Mouse (Mus musculus): ENCODE results near the gene Usp13.

Gene Usp13

GRCm38 (mm10) chr3:32817357-32818326 lies at the start of gene Usp13:
Gene Usp13 (plus strand): TSS chr3:32817546.
- no peak for DNase-seq (ENCODE audit: low read depth, low spot score)
- Histone ChIP-seq H3K27me3 (ENCODE audit: control insufficient read depth, insufficient read depth, low read length, poor library complexity, severe bottlenecking) (no peaks in the 10 kb centered on the region), H3K36me3 (ENCODE audit: control insufficient read depth, insufficient read depth, low read length, poor library complexity, severe bottlenecking) (no peaks in the 10 kb centered on the region)

- H3K27me3 ChIP-seq (ENCODE audit: control insufficient read depth, insufficient read depth, low read length, poor library complexity, severe bottlenecking), result no peaks in the 10 kb centered on the region
- no peak for DNase-seq (ENCODE audit: low read depth, low spot score)
- no peaks in the 10 kb centered on the region for H3K36me3 ChIP-seq (ENCODE audit: control insufficient read depth, insufficient read depth, low read length, poor library complexity, severe bottlenecking)
Observed at GRCm38 (mm10) chr3:32770781-32771180, 46.6 kb upstream of the Usp13 start.

- DNase-seq (ENCODE audit: low read depth, low spot score), result no peak
- no peaks in the 10 kb centered on the region for H3K27me3 ChIP-seq (ENCODE audit: control insufficient read depth, insufficient read depth, low read length, poor library complexity, severe bottlenecking)
- no peaks in the 10 kb centered on the region for H3K36me3 ChIP-seq (ENCODE audit: control insufficient read depth, insufficient read depth, low read length, poor library complexity, severe bottlenecking)
Observed at GRCm38 (mm10) chr3:32817001-32817356, 367 bp upstream of the Usp13 start.

GRCm38 (mm10) chr3:32818327-32818900 lies 1.1 kb downstream of the Usp13 start:
- no peak for DNase-seq (ENCODE audit: low read depth, low spot score)
- H3K36me3 ChIP-seq (ENCODE audit: control insufficient read depth, insufficient read depth, low read length, poor library complexity, severe bottlenecking), result no peaks in the 10 kb centered on the region
- no peaks in the 10 kb centered on the region for H3K27me3 ChIP-seq (ENCODE audit: control insufficient read depth, insufficient read depth, low read length, poor library complexity, severe bottlenecking)

- Histone ChIP-seq H3K27me3 (ENCODE audit: control insufficient read depth, insufficient read depth, low read length, poor library complexity, severe bottlenecking) (no peaks in the 10 kb centered on the region), H3K36me3 (ENCODE audit: control insufficient read depth, insufficient read depth, low read length, poor library complexity, severe bottlenecking) (no peaks in the 10 kb centered on the region)
- no peak for DNase-seq (ENCODE audit: low read depth, low spot score)
Observed at GRCm38 (mm10) chr3:32822620-32823019, 5.3 kb downstream of the Usp13 start.

GRCm38 (mm10) chr3:32824923-32825322 lies 7.6 kb downstream of the Usp13 start:
- DNase-seq (ENCODE audit: low read depth, low spot score), result no peak
- Histone ChIP-seq H3K36me3 (ENCODE audit: control insufficient read depth, insufficient read depth, low read length, poor library complexity, severe bottlenecking) (no peaks in the 10 kb centered on the region), H3K27me3 (ENCODE audit: control insufficient read depth, insufficient read depth, low read length, poor library complexity, severe bottlenecking) (no peaks in the 10 kb centered on the region)

- DNase-seq (ENCODE audit: low read depth, low spot score), result no peak
- no peaks in the 10 kb centered on the region for H3K27me3 ChIP-seq (ENCODE audit: control insufficient read depth, insufficient read depth, low read length, poor library complexity, severe bottlenecking)
- H3K36me3 ChIP-seq (ENCODE audit: control insufficient read depth, insufficient read depth, low read length, poor library complexity, severe bottlenecking), result no peaks in the 10 kb centered on the region
Observed at GRCm38 (mm10) chr3:32825964-32826479, 8.7 kb downstream of the Usp13 start.

GRCm38 (mm10) chr3:32826701-32827100 lies 9.4 kb downstream of the Usp13 start:
- no peaks in the 10 kb centered on the region for H3K36me3 ChIP-seq (ENCODE audit: control insufficient read depth, insufficient read depth, low read length, poor library complexity, severe bottlenecking)
- H3K27me3 ChIP-seq (ENCODE audit: control insufficient read depth, insufficient read depth, low read length, poor library complexity, severe bottlenecking), result no peaks in the 10 kb centered on the region
- no peak for DNase-seq (ENCODE audit: low read depth, low spot score)

GRCm38 (mm10) chr3:32833871-32834270 lies 16.5 kb downstream of the Usp13 start:
- Histone ChIP-seq H3K36me3 (ENCODE audit: control insufficient read depth, insufficient read depth, low read length, poor library complexity, severe bottlenecking) (no peaks in the 10 kb centered on the region), H3K27me3 (ENCODE audit: control insufficient read depth, insufficient read depth, low read length, poor library complexity, severe bottlenecking) (no peaks in the 10 kb centered on the region)
- no peak for DNase-seq (ENCODE audit: low read depth, low spot score)

GRCm38 (mm10) chr3:32837847-32838246 lies 20.5 kb downstream of the Usp13 start:
- Histone ChIP-seq H3K36me3 (ENCODE audit: control insufficient read depth, insufficient read depth, low read length, poor library complexity, severe bottlenecking) (no peaks in the 10 kb centered on the region), H3K27me3 (ENCODE audit: control insufficient read depth, insufficient read depth, low read length, poor library complexity, severe bottlenecking) (no peaks in the 10 kb centered on the region)
- DNase-seq (ENCODE audit: low read depth, low spot score), result no peak

GRCm38 (mm10) chr3:32856362-32857107 lies 39.2 kb downstream of the Usp13 start:
- DNase-seq (ENCODE audit: low read depth, low spot score), result no peak
- H3K27me3 ChIP-seq (ENCODE audit: control insufficient read depth, insufficient read depth, low read length, poor library complexity, severe bottlenecking), result no peaks in the 10 kb centered on the region
- H3K36me3 ChIP-seq (ENCODE audit: control insufficient read depth, insufficient read depth, low read length, poor library complexity, severe bottlenecking), result no peaks in the 10 kb centered on the region

- no peaks in the 10 kb centered on the region for H3K36me3 ChIP-seq (ENCODE audit: control insufficient read depth, insufficient read depth, low read length, poor library complexity, severe bottlenecking)
- H3K27me3 ChIP-seq (ENCODE audit: control insufficient read depth, insufficient read depth, low read length, poor library complexity, severe bottlenecking), result no peaks in the 10 kb centered on the region
- DNase-seq (ENCODE audit: low read depth, low spot score), result no peak
Observed at GRCm38 (mm10) chr3:32871081-32871480, 53.7 kb downstream of the Usp13 start.

- no peaks in the 10 kb centered on the region for H3K36me3 ChIP-seq (ENCODE audit: control insufficient read depth, insufficient read depth, low read length, poor library complexity, severe bottlenecking)
- no peaks in the 10 kb centered on the region for H3K27me3 ChIP-seq (ENCODE audit: control insufficient read depth, insufficient read depth, low read length, poor library complexity, severe bottlenecking)
- DNase-seq (ENCODE audit: low read depth, low spot score), result no peak
Observed at GRCm38 (mm10) chr3:32886386-32886785, 69.0 kb downstream of the Usp13 start.

- Histone ChIP-seq H3K27me3 (ENCODE audit: control insufficient read depth, insufficient read depth, low read length, poor library complexity, severe bottlenecking) (no peaks in the 10 kb centered on the region), H3K36me3 (ENCODE audit: control insufficient read depth, insufficient read depth, low read length, poor library complexity, severe bottlenecking) (no peaks in the 10 kb centered on the region)
- no peak for DNase-seq (ENCODE audit: low read depth, low spot score)
Observed at GRCm38 (mm10) chr3:32888886-32889285, 71.5 kb downstream of the Usp13 start.

GRCm38 (mm10) chr3:32890174-32890573 lies 72.8 kb downstream of the Usp13 start:
- Histone ChIP-seq H3K36me3 (ENCODE audit: control insufficient read depth, insufficient read depth, low read length, poor library complexity, severe bottlenecking) (no peaks in the 10 kb centered on the region), H3K27me3 (ENCODE audit: control insufficient read depth, insufficient read depth, low read length, poor library complexity, severe bottlenecking) (no peaks in the 10 kb centered on the region)
- no peak for DNase-seq (ENCODE audit: low read depth, low spot score)

Measured in splenic B cell, adult 2 months (primary cell).